Mouse (Mus musculus): Measurements from ENCODE around the gene Rbms3. TPM values are rescaled to one million over a fixed set of nuclear protein-coding genes. Genes with fewer than 3 reads are reported as not detected.
A peak's percentile ranks its signal among the peaks of the same experiment; 100 is the strongest.

Gene Rbms3
- polyA plus RNA-seq, 1 experiment from 2014 or later: 90.2 TPM

DNA sequence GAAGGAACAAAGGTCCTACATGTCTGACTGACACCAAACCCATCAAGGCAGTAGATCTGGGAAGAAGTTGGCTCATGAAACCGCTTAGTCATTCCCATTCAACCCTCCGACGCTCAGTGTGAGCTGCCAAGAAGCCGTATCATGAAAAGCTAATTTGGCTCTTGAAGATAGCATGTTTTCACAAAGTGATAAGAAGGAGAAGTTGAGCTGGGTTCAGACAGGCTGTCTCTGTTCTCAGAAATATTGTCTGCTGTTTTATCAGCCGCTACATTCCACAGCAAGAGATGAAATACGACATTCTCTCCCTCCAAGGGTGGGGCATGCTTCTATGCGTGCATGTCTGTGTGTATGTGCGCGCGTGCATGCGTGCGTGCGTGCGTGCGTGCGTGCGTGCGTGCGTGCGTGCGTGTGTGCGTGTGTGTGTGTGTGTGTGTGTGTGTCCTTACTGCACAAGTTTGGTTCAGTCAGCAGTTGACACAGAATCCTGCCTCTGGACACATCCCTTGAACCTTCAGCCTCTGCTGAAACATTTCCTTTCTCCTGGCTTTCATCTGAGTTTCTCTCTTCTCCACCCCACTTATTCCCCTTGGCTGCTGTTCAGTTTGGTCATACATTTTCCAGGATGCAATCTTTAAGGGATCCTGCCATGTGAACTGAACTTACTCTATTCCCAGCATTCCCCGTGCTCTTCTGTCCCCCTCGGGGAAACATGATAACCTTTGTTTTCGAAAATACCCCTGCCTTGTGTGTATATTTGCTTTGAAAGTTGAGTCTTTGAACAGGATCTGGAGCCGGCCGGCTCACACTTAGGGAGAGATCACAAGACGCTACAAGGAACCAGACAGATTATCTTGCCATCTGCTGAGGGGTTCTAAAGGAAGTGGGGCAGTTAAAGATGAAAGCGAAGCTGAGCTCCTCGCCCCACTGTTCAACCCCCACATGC, 756.4 kb downstream of the Rbms3 start:
- H3K4me1 ChIP-seq (ENCODE audit: control insufficient read depth, insufficient read depth, low read length): peaks cover 14% of the 10 kb centered on the region; the same call in 1 of the 2 replicates
- 49% methylated on average over 30 of the region's 30 CpGs for WGBS
- no peak overlapping the region for H3K9ac ChIP-seq (replicated peaks; ENCODE audit: low read depth, low read length)
- no peak overlapping the region for H3K4me3 ChIP-seq (ENCODE audit: low read depth, low read length)
- H3K36me3 ChIP-seq (ENCODE audit: control insufficient read depth, insufficient read depth, low read length): no peaks in the 10 kb centered on the region
- H3K9me3 ChIP-seq (ENCODE audit: control insufficient read depth, low read depth, low read length): no peaks in the 10 kb centered on the region
- H3K27ac ChIP-seq (ENCODE audit: low read length): peak overlapping the region; percentile 63; the same call in 1 of the 2 replicates
- H3K4me2 ChIP-seq (replicated peaks; ENCODE audit: low read depth, low read length): no peak overlapping the region
- H3K27me3 ChIP-seq (ENCODE audit: control insufficient read depth, insufficient read depth, low read length): no peaks in the 10 kb centered on the region
- ATAC-seq (ENCODE audit: insufficient number of reproducible peaks, insufficient read depth, low FRiP score, low read depth): peak; percentile 71; the same call in 1 of the 2 replicates

DNA sequence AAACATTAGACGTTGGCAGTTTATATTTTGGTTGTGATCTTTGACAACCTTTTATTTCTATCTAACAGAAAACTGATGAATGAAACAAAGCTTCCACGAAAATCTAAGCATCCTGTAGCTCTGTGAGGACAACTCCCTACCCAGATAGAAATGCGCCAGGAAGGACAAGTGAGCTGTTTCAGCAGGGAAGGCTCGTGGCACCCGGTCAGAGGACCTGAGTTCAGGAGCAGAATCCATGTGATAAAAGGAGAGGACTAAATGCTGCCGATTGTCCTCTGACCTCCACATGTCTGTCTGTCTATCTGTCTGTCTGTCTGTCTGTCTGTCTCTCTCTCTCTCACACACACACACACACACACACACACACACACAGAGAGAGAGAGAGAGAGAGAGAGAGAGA, 757.4 kb downstream of the Rbms3 start:
- Histone ChIP-seq H3K27ac (ENCODE audit: low read length) (no peak overlapping the region), H3K9ac (replicated peaks; ENCODE audit: low read depth, low read length) (no peak overlapping the region), H3K9me3 (ENCODE audit: control insufficient read depth, low read depth, low read length) (no peaks in the 10 kb centered on the region), H3K4me1 (ENCODE audit: control insufficient read depth, insufficient read depth, low read length) (peaks cover 14% of the 10 kb centered on the region; the same call in 1 of the 2 replicates), H3K27me3 (ENCODE audit: control insufficient read depth, insufficient read depth, low read length) (no peaks in the 10 kb centered on the region), H3K4me2 (replicated peaks; ENCODE audit: low read depth, low read length) (no peak overlapping the region), H3K4me3 (ENCODE audit: low read depth, low read length) (no peak overlapping the region), H3K36me3 (ENCODE audit: control insufficient read depth, insufficient read depth, low read length) (no peaks in the 10 kb centered on the region)
- 67% methylated on average over 6 of the region's 6 CpGs for WGBS
- ATAC-seq (ENCODE audit: insufficient number of reproducible peaks, insufficient read depth, low FRiP score, low read depth): no peak

DNA sequence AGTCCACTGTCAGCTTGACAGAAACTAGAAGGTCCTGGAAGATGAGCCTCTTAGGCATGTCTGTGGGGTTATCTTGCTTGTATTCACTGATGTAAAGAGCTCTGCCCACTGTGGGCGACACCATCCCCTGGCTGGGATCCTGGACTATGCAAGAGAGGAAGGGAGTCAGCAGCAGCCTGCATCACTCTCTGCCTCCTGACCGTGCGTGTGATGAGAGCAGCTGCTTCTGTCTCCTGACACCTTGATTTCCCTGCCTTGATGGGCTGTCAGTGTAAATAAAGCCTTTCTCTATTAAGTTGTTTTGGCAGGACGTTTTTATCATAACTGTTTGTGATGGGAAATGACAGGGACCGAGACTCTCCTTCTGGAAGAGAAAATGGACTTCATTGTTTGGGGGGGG, 758.1 kb downstream of the Rbms3 start:
- no peak overlapping the region for H3K27ac ChIP-seq (ENCODE audit: low read length)
- no peaks in the 10 kb centered on the region for H3K36me3 ChIP-seq (ENCODE audit: control insufficient read depth, insufficient read depth, low read length)
- H3K9ac ChIP-seq (replicated peaks; ENCODE audit: low read depth, low read length): no peak overlapping the region
- H3K4me3 ChIP-seq (ENCODE audit: low read depth, low read length): no peak overlapping the region
- ATAC-seq (ENCODE audit: insufficient number of reproducible peaks, insufficient read depth, low FRiP score, low read depth): no peak
- WGBS: 85% methylated on average over 5 of the region's 5 CpGs
- no peaks in the 10 kb centered on the region for H3K27me3 ChIP-seq (ENCODE audit: control insufficient read depth, insufficient read depth, low read length)
- H3K4me2 ChIP-seq (replicated peaks; ENCODE audit: low read depth, low read length): no peak overlapping the region
- H3K9me3 ChIP-seq (ENCODE audit: control insufficient read depth, low read depth, low read length): no peaks in the 10 kb centered on the region
- peaks cover 14% of the 10 kb centered on the region; the same call in 1 of the 2 replicates for H3K4me1 ChIP-seq (ENCODE audit: control insufficient read depth, insufficient read depth, low read length)

DNA sequence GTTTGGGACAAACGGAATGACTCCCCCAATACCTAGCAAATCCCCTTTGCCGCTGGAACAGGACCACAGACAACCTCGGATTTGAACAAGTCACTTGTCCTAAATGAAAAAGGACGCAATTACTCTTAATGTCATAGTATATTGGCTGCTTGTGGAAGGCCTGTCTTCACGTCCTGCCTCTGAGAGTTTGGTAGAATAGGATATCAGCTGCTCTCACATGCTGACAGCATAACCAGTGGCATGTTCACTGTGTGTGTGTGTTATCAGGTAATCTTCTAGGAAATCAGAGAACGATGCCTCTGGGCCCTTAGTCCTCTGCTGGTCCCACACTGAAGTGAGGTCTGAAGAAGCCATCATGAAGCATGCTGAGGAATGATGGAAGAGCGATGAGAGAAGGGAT, 763.7 kb downstream of the Rbms3 start:
- no peaks in the 10 kb centered on the region for H3K9me3 ChIP-seq (ENCODE audit: control insufficient read depth, low read depth, low read length)
- H3K36me3 ChIP-seq (ENCODE audit: control insufficient read depth, insufficient read depth, low read length): no peaks in the 10 kb centered on the region
- no peaks in the 10 kb centered on the region for H3K27me3 ChIP-seq (ENCODE audit: control insufficient read depth, insufficient read depth, low read length)
- H3K27ac ChIP-seq (ENCODE audit: low read length): no peak overlapping the region
- 89% methylated on average over 7 of the region's 7 CpGs for WGBS
- H3K4me1 ChIP-seq (ENCODE audit: control insufficient read depth, insufficient read depth, low read length): no peaks in the 10 kb centered on the region
- no peak for ATAC-seq (ENCODE audit: insufficient number of reproducible peaks, insufficient read depth, low FRiP score, low read depth)
- no peak overlapping the region for H3K4me2 ChIP-seq (replicated peaks; ENCODE audit: low read depth, low read length)
- H3K9ac ChIP-seq (replicated peaks; ENCODE audit: low read depth, low read length): no peak overlapping the region
- no peak overlapping the region for H3K4me3 ChIP-seq (ENCODE audit: low read depth, low read length)

DNA sequence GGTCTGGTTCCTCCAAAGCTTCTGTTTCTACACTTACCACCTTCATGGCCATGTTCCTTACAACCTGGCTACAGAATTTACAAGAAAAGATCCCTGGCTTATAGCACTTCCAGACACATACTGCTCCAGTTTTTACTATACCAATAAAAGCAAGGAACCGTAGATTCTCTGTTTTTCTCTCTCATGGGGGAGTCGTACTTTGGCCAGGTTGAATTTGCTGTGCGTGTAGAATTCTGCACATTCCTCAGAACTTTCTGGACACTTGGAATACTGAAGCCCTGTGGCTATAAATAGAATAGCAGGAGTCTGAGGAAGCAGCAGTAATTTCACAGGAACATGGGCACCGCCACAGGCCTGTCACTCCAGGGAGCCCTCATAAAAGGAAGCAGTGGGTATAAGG, 766.1 kb downstream of the Rbms3 start:
- Histone ChIP-seq H3K9ac (replicated peaks; ENCODE audit: low read depth, low read length) (no peak overlapping the region), H3K4me3 (ENCODE audit: low read depth, low read length) (no peak overlapping the region), H3K9me3 (ENCODE audit: control insufficient read depth, low read depth, low read length) (no peaks in the 10 kb centered on the region), H3K27ac (ENCODE audit: low read length) (no peak overlapping the region), H3K4me2 (replicated peaks; ENCODE audit: low read depth, low read length) (no peak overlapping the region), H3K36me3 (ENCODE audit: control insufficient read depth, insufficient read depth, low read length) (no peaks in the 10 kb centered on the region), H3K4me1 (ENCODE audit: control insufficient read depth, insufficient read depth, low read length) (no peaks in the 10 kb centered on the region), H3K27me3 (ENCODE audit: control insufficient read depth, insufficient read depth, low read length) (no peaks in the 10 kb centered on the region)
- 60% methylated on average over 4 of the region's 4 CpGs for WGBS
- no peak for ATAC-seq (ENCODE audit: insufficient number of reproducible peaks, insufficient read depth, low FRiP score, low read depth)

DNA sequence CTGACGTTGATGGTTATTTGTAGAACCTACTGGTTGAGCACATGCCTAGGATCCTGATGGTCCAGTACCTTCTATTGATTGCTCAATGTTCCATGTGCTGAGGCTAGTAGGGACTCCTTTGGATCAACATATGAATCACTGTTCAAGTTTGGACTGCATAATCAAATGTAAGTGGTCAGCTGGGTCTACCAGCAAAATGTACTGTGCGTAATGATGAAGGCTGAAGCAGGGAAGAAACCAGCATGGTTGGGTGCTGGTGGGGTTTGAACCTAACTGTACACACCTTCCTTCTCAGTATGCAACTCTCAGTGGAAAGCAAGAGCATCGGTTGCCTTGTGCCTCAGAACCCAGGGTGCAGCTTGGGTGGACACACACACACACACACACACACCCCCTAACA, 767.4 kb downstream of the Rbms3 start:
- no peak overlapping the region for H3K4me3 ChIP-seq (ENCODE audit: low read depth, low read length)
- ATAC-seq (ENCODE audit: insufficient number of reproducible peaks, insufficient read depth, low FRiP score, low read depth): no peak
- no peak overlapping the region for H3K4me2 ChIP-seq (replicated peaks; ENCODE audit: low read depth, low read length)
- no peaks in the 10 kb centered on the region for H3K9me3 ChIP-seq (ENCODE audit: control insufficient read depth, low read depth, low read length)
- no peak overlapping the region for H3K27ac ChIP-seq (ENCODE audit: low read length)
- H3K4me1 ChIP-seq (ENCODE audit: control insufficient read depth, insufficient read depth, low read length): no peaks in the 10 kb centered on the region
- WGBS: 94% methylated on average over 3 of the region's 3 CpGs
- no peaks in the 10 kb centered on the region for H3K36me3 ChIP-seq (ENCODE audit: control insufficient read depth, insufficient read depth, low read length)
- no peak overlapping the region for H3K9ac ChIP-seq (replicated peaks; ENCODE audit: low read depth, low read length)
- H3K27me3 ChIP-seq (ENCODE audit: control insufficient read depth, insufficient read depth, low read length): no peaks in the 10 kb centered on the region

DNA sequence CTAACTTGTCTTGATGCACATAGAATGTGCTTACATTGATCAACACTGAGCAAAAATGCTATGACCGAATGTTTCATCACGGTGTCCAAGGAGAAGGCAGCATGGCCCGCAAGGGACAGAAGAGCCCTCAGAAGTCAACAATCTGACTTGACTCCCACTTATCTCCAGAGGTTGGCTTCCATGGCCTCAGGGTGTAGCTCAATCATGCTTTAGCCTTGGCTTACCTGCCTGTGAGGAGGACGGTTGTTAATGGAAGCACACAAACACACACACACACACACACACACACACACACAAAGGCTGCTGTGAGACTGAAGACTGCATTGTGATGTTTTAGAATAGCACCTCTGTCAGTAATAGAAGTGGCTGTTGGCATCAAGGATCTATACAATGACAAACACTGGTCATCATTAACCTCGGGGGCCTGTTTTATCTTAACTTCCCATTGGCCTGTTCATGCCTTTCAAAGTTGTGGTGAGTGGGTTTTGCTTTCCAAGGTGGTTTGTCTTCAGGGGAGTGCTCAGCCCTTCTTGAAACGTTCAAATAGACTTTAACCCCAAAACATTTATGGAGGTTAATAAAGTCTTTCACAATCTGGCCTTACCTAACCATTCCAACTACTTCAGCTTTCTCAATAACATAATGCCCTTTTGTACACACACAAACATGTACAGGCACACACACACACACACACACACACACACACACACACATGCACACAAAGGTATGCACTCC, 771.7 kb downstream of the Rbms3 start:
- 86% methylated on average over 6 of the region's 6 CpGs for WGBS
- Histone ChIP-seq H3K4me2 (replicated peaks; ENCODE audit: low read depth, low read length) (no peak overlapping the region), H3K9ac (replicated peaks; ENCODE audit: low read depth, low read length) (no peak overlapping the region), H3K36me3 (ENCODE audit: control insufficient read depth, insufficient read depth, low read length) (no peaks in the 10 kb centered on the region), H3K4me3 (ENCODE audit: low read depth, low read length) (no peak overlapping the region), H3K27ac (ENCODE audit: low read length) (no peak overlapping the region), H3K9me3 (ENCODE audit: control insufficient read depth, low read depth, low read length) (no peaks in the 10 kb centered on the region), H3K4me1 (ENCODE audit: control insufficient read depth, insufficient read depth, low read length) (no peaks in the 10 kb centered on the region), H3K27me3 (ENCODE audit: control insufficient read depth, insufficient read depth, low read length) (no peaks in the 10 kb centered on the region)
- ATAC-seq (ENCODE audit: insufficient number of reproducible peaks, insufficient read depth, low FRiP score, low read depth): no peak

DNA sequence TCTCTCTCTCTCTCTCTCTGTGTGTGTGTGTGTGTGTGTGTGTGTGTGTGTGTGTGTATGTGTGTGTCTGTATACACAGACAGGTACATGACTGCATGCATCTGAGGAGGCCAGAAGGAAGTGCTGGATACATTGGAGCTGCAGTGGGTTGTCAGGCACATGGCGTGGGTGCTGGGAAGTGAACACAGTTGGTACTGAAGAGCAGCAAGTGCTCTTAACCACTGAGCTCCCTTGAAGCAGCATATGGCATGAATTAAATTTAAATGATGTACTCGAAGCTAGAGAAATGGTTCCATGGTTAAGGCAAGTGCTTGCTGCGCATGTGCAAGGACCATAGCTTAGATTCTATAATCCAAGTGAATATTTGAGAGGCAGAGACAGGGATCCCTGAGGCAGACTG, 772.6 kb downstream of the Rbms3 start:
- WGBS: 86% methylated on average over 3 of the region's 3 CpGs
- no peak overlapping the region for H3K4me2 ChIP-seq (replicated peaks; ENCODE audit: low read depth, low read length)
- no peaks in the 10 kb centered on the region for H3K27me3 ChIP-seq (ENCODE audit: control insufficient read depth, insufficient read depth, low read length)
- no peaks in the 10 kb centered on the region for H3K9me3 ChIP-seq (ENCODE audit: control insufficient read depth, low read depth, low read length)
- H3K9ac ChIP-seq (replicated peaks; ENCODE audit: low read depth, low read length): no peak overlapping the region
- no peaks in the 10 kb centered on the region for H3K36me3 ChIP-seq (ENCODE audit: control insufficient read depth, insufficient read depth, low read length)
- H3K4me3 ChIP-seq (ENCODE audit: low read depth, low read length): no peak overlapping the region
- no peak for ATAC-seq (ENCODE audit: insufficient number of reproducible peaks, insufficient read depth, low FRiP score, low read depth)
- H3K27ac ChIP-seq (ENCODE audit: low read length): no peak overlapping the region
- no peaks in the 10 kb centered on the region for H3K4me1 ChIP-seq (ENCODE audit: control insufficient read depth, insufficient read depth, low read length)
